Mouse (Mus musculus) spleen, adult 2 months (tissue): ENCODE measurements around the gene Ercc8. TPM values are rescaled to one million over a fixed set of nuclear protein-coding genes. Genes with fewer than 3 reads are reported as not detected.

Experiments used
- DNase-seq, 2 experiments: peaks; one replicate each; pipeline versions ENCODE4 v3.0.0 to v3.0.0-alpha.2; 2012 to 2021; ENCODE audit warnings: low spot score in 2 of 2, low read depth in 1 of 2
- H3K27ac ChIP-seq: fragments of 200-500 bp; 2 replicates; pipeline ENCODE4 v1.5.1; 2012; ENCODE audit warnings: low read length, inconsistent platforms; ENCODE audit not compliant: insufficient read depth
- H3K27me3 ChIP-seq: fragments of 200-500 bp; 2 replicates; pipeline ENCODE4 v1.6.1; 2012; ENCODE audit warnings: mild to moderate bottlenecking, moderate library complexity, low read length, inconsistent platforms; ENCODE audit not compliant: control insufficient read depth, insufficient read depth
- H3K36me3 ChIP-seq: fragments of 200-500 bp; 2 replicates; pipeline ENCODE4 v1.6.1; 2012; ENCODE audit warnings: mild to moderate bottlenecking, low read length, inconsistent platforms; ENCODE audit not compliant: control insufficient read depth, insufficient read depth
- H3K4me1 ChIP-seq: fragments of 200-500 bp; 2 replicates; pipeline ENCODE4 v1.6.1; 2011; ENCODE audit warnings: inconsistent platforms; ENCODE audit not compliant: control insufficient read depth, insufficient read depth, insufficient read length
- H3K4me3 ChIP-seq: fragments of 200-500 bp; 2 replicates; pipeline ENCODE4 v1.5.1; 2011; ENCODE audit warnings: mild to moderate bottlenecking, inconsistent platforms; ENCODE audit not compliant: insufficient read depth, insufficient read length; ENCODE audit errors: extremely low read depth
- CTCF ChIP-seq: fragments of 200-500 bp; IDR thresholded peaks from 2 replicates; pipeline ENCODE4 v1.5.1; 2011; ENCODE audit warnings: mild to moderate bottlenecking, inconsistent platforms; ENCODE audit not compliant: insufficient read depth, insufficient read length, insufficient replicate concordance; ENCODE audit errors: extremely low read depth
- POLR2A ChIP-seq: fragments of 200-500 bp; IDR thresholded peaks from 2 replicates; pipeline ENCODE4 v1.6.1; 2011; ENCODE audit warnings: low read depth, low read length, inconsistent platforms
- WGBS: fragments of 180-500 bp; shearing (Covaris S2); methylation state at CpG from one replicate; pipeline ENCODE4 v1.1.7; 2018; 5-methylcytosine and 5-hydroxymethylcytosine counted together
- polyA plus RNA-seq: library from polyadenylated mRNA; depleted of rRNA; stranded (reverse); fragments of >200 nt; gene quantifications from 2 replicates; pipeline ENCODE4 v1.2.3, GENCODE M21; 2012

Ercc8 gene
- polyA plus RNA-seq, 1 experiment, result 5.7 TPM

DNA sequence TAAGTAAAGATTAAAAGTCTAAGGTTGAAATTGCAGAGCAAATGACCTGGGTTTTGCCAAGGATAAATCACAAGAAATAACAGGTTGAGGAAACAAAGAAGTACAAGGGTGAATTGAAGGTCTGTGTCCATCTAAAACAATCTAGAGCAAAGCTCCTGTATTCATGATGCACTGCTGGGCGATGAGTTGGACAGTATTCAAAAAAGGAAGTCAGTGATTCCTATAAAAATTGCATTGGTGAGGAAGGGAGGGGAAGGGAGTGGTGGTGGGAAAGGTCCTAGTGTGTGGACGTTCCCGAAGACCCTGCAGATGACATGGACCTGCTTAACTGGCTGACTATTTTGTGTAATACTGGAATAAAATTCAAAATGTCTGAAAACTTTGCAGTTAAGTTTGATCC is 6.1 kb downstream of the Ercc8 start:
- Histone ChIP-seq H3K4me3 (no peak overlapping the region), H3K27me3 (no peaks in the 10 kb centered on the region), H3K27ac (no peak overlapping the region), H3K36me3 (no peaks in the 10 kb centered on the region; the same call in 1 of the 2 replicates), H3K4me1 (no peaks in the 10 kb centered on the region)
- no peak for DNase-seq
- 91% methylated on average over 3 of the region's 3 CpGs for WGBS
- TF ChIP-seq CTCF (no peak), POLR2A (no peak)

DNA sequence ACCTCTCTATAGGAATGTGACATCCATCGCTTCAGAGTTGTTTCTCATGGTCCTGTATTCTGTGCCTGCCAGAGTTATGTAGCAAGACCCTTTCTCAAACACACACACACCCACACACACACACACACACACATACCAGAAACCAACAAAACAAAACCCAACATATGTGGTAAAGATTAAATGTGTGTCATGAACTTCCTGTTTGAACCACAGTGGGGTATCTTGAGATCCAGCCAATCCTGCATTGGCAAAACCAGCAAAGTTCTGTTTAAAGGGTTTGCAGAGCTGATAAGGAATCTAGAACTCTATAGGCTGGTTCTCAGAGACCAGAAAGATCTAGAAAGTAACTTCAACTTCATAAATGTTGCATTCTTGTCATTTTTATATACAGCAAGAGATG is 11.5 kb downstream of the Ercc8 start:
- H3K4me1 ChIP-seq, result no peaks in the 10 kb centered on the region
- peaks cover 13% of the 10 kb centered on the region for H3K36me3 ChIP-seq
- H3K4me3 ChIP-seq, result no peak overlapping the region
- 84% methylated on average over 1 of the region's 1 CpGs for WGBS
- DNase-seq, result no peak
- no peak overlapping the region for H3K27ac ChIP-seq
- H3K27me3 ChIP-seq, result no peaks in the 10 kb centered on the region
- TF ChIP-seq POLR2A, result no peak
- no peak for TF ChIP-seq CTCF

- Histone ChIP-seq H3K27ac (no peak overlapping the region), H3K36me3 (peaks cover 15% of the 10 kb centered on the region), H3K4me3 (no peak overlapping the region), H3K27me3 (no peaks in the 10 kb centered on the region), H3K4me1 (no peaks in the 10 kb centered on the region)
- DNase-seq, result no peak
- no peak for TF ChIP-seq POLR2A
- no peak for TF ChIP-seq CTCF
- 92% methylated on average over 8 of the region's 8 CpGs for WGBS
Measured at GRCm38 (mm10) chr13:108170511-108170910, 12.0 kb downstream of the Ercc8 start.

DNA sequence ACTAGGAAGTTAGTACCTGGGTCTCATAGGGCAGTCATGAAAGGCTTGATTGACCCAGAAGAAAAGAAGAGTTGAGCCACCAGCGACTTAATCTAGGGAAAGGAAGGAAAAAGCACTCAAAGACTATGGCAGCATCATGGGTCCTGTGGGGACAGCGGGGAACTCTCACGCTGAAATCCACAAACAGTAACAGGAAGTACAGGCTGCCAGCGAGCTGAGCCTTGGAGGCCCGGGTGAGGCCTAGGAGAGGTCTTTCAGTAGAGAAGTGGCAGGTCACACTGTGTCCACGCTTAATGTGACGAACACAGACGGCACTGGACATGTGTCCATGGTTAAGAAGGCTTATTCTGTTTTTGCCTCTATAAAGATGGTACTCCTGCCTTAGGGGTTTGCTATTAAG is 21.1 kb downstream of the Ercc8 start:
- WGBS, result 57% methylated on average over 8 of the region's 8 CpGs
- H3K27me3 ChIP-seq, result no peaks in the 10 kb centered on the region
- no peaks in the 10 kb centered on the region for H3K4me1 ChIP-seq
- no peak for DNase-seq
- H3K27ac ChIP-seq, result no peak overlapping the region
- TF ChIP-seq POLR2A (no peak), CTCF (no peak)
- peaks cover 34% of the 10 kb centered on the region for H3K36me3 ChIP-seq
- no peak overlapping the region for H3K4me3 ChIP-seq

DNA sequence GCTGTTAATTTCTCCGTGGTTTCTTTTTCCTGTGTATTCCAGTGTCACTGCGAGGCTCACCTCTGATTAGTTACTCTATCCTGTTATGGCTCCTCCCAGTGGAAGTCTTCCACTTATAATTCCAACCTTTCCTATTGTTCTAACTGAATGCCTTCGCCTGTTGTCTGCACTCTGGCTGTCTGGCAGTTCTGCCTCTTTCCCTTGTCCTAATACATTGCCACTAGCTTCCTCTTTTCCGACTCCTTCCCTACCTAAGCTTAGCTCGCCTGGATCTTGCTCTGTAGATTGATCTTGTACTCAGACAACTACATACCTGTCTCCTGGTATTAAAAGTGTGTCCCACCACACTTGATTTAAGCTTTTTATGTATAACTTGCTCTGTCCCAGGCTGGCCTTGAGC is 22.3 kb downstream of the Ercc8 start:
- H3K27me3 ChIP-seq, result no peaks in the 10 kb centered on the region
- peaks cover 38% of the 10 kb centered on the region for H3K36me3 ChIP-seq
- H3K4me1 ChIP-seq, result no peaks in the 10 kb centered on the region
- no peak for TF ChIP-seq POLR2A
- no peak for TF ChIP-seq CTCF
- DNase-seq, result no peak
- no peak overlapping the region for H3K27ac ChIP-seq
- 71% methylated on average over 5 of the region's 5 CpGs for WGBS
- H3K4me3 ChIP-seq, result no peak overlapping the region

DNA sequence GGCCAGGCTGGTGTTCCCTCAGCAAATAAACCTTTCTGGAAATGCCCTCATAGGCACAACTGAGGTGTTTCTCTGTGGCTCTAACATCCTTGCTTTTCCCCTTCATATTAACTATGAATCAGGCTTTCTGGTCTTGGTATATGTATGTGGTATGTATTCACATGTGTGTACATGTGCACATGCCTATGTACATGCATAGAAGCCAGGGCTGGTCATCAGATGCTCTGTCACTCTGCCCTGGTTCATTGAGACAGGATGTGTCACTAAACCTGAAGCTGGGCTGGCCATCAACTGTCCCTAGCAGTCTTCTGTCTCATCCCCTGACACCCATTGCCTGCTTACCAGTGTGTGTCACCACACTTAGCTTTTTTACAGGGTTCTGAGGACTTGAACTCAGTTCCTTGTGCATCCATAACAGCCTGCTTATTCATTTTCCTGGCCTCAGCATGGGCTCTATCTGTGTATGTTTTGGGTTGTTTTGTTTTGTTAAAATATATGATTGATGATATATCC is 26.3 kb downstream of the Ercc8 start:
- H3K4me3 ChIP-seq, result no peak overlapping the region
- H3K36me3 ChIP-seq, result peaks cover 31% of the 10 kb centered on the region
- H3K27ac ChIP-seq, result no peak overlapping the region
- H3K27me3 ChIP-seq, result no peaks in the 10 kb centered on the region
- no peaks in the 10 kb centered on the region for H3K4me1 ChIP-seq
- DNase-seq, result no peak
- TF ChIP-seq CTCF (no peak), POLR2A (no peak)

DNA sequence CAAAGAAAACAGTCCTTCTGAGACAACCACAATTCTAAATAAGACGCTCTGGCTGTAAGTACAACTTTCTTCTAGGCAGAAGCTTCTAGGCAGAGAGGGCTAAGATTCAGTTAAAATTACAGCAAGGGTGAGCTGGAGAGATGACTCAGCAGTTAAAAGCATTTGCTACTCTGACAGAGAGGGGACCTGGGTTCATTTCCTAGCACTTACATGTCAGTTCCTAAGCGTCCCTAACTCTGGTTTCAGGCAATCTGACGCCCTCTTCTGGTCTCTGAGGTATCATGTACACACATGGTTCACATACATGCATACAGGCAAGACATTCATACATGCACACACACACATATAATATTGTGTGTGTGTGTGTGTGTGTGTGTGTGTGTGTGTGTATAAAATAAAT is 27.0 kb downstream of the Ercc8 start:
- DNase-seq, result no peak
- Histone ChIP-seq H3K36me3 (peaks cover 33% of the 10 kb centered on the region), H3K4me3 (no peak overlapping the region), H3K27me3 (no peaks in the 10 kb centered on the region), H3K4me1 (no peaks in the 10 kb centered on the region), H3K27ac (no peak overlapping the region)
- TF ChIP-seq CTCF (no peak), POLR2A (no peak)
- 94% methylated on average over 3 of the region's 3 CpGs for WGBS

DNA sequence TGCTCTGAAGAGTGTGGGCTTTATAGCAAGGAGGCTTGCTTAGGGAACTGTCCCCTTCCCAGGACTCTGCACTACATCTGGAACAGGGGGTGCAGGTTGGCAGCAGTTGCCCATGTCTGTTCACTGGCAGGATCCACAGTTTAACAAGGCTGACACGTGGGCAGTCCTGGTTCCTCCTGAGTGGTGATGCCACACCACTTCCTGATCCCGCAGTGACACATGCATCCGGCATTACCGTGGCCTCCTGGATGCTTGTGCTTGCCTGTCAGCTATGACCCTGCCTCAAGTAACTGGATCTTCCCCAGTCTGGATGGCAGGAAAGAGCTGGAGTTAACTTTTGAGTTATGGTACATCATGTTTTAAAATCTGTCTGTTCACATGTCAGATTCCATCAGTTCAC is 29.5 kb downstream of the Ercc8 start:
- DNase-seq, result no peak
- no peak overlapping the region for H3K4me3 ChIP-seq
- no peak for TF ChIP-seq POLR2A

More for the DNA sequence above, 29.5 kb downstream of the Ercc8 start:
- Histone ChIP-seq H3K27me3 (no peaks in the 10 kb centered on the region), H3K36me3 (peaks cover 19% of the 10 kb centered on the region), H3K27ac (no peak overlapping the region), H3K4me1 (no peaks in the 10 kb centered on the region)
- WGBS, result 86% methylated on average over 4 of the region's 4 CpGs
